Mouse (Mus musculus): ENCODE measurements at regions not wholly inside any gene's neighbourhood (a gene's known extent, or its start where the extent isn't known, plus 50 kb on each side); places are given as distances from the start of the nearest gene placed in this dataset.

DNA sequence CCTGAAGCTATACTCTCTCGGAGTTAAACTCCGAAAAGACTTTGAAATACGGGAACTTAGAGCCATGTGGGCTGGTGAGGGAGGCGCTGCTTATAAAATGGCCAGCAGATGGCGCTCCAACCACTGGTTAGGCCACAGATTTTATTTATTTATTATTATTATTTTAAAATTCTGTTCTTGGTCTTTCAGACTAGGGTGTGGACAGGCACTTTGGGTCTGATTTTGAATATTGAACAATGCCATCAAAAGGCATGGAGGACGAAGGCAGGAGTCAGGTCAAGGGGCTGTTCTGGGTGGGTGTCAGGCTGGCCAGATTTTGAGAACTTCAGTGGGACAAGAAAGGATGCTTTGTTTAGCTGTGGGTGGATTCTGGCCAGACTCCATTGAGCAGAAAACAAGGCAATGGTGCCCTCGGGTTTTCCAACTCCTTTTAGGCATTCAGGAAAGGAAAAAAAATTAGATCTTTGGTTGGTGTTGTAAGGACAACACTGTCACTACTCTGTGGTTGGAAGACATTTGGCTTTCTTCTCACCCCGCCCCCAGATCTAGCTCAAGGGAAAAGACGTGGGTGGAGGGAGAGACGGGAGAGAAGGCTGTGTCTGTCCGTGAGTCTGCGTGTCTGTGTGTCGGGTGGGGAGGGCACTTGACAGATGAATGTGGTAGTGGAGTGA lies 319.5 kb downstream of the Med13l start:
- TF ChIP-seq POLR2A (IDR thresholded peaks at IDR 0.05; ENCODE audit: control insufficient read depth, low read depth, low read length) (no peak), CTCF (IDR thresholded peaks at IDR 0.05; ENCODE audit: control insufficient read depth, insufficient read depth, insufficient replicate concordance, low read depth, low read length) (peak; percentile 56; the same call in 1 of the 2 replicates)
